Mouse (Mus musculus) midbrain, embryonic 11.5 days (tissue): ENCODE results near the gene H2-Ob. TPM values are rescaled to one million over a fixed set of nuclear protein-coding genes. Genes with fewer than 3 reads are reported as not detected.
"Not testable (repeated sequence)": the region's sequence is repeated elsewhere in the genome, so short reads cannot be mapped to it uniquely, and the experiment has no call there.

ENCODE experiments used
- ATAC-seq: fragments of 200-750 bp; cut with Nextera tagmentation; 2 replicates; pipeline ENCODE4 v1.8.0; 2017; ENCODE audit warnings: moderate TSS enrichment, moderate library complexity; ENCODE audit not compliant: low FRiP score
- DNase-seq: peaks from one replicate; pipeline ENCODE4 v3.0.0; 2015; ENCODE audit warnings: low spot score; ENCODE audit errors: missing footprints
- H3K27ac ChIP-seq: fragments of 300-500 bp; sonication (generic); 2 replicates; pipeline ENCODE4 v1.5.1; 2014; ENCODE audit warnings: low read depth, low read length
- H3K27me3 ChIP-seq: fragments of 300-500 bp; sonication (generic); 2 replicates; pipeline ENCODE4 v1.6.1; 2014; ENCODE audit warnings: mild to moderate bottlenecking, low read length, moderate library complexity, mixed read lengths; ENCODE audit not compliant: control insufficient read depth, insufficient read depth
- H3K36me3 ChIP-seq: fragments of 300-500 bp; sonication (generic); 2 replicates; pipeline ENCODE4 v1.6.1; 2014; ENCODE audit warnings: mild to moderate bottlenecking, low read length, moderate library complexity, mixed read lengths; ENCODE audit not compliant: control insufficient read depth, insufficient read depth
- H3K4me1 ChIP-seq: fragments of 300-500 bp; sonication (generic); 2 replicates; pipeline ENCODE4 v1.6.1; 2014; ENCODE audit warnings: low read length; ENCODE audit not compliant: control insufficient read depth, insufficient read depth
- H3K4me2 ChIP-seq: fragments of 300-500 bp; sonication (generic); 2 replicates; pipeline ENCODE4 v1.6.1; 2014; ENCODE audit warnings: mild to moderate bottlenecking, moderate library complexity
- H3K4me3 ChIP-seq: fragments of 300-500 bp; sonication (generic); 2 replicates; pipeline ENCODE4 v1.5.1; 2014; ENCODE audit warnings: low read depth, low read length
- H3K9ac ChIP-seq: fragments of 300-500 bp; sonication (generic); 2 replicates; pipeline ENCODE4 v1.6.1; 2014; ENCODE audit warnings: low read length
- H3K9me3 ChIP-seq: fragments of 300-500 bp; sonication (generic); 2 replicates; pipeline ENCODE4 v1.6.1; 2016; ENCODE audit warnings: low read length; ENCODE audit not compliant: control insufficient read depth
- WGBS: fragments of 180-500 bp; shearing (Covaris S2); extraction: QIAGEN DNeasy Blood & Tissue Kit; methylation state at CpG from one replicate; pipeline ENCODE4 v1.1.7; 2014; 5-methylcytosine and 5-hydroxymethylcytosine counted together
- polyA plus RNA-seq: library from polyadenylated mRNA; unstranded; fragments of >200 nt; fragmentation: Nextera tagmentation; extraction: Ambion mirVana; gene quantifications from 2 replicates; pipeline ENCODE4 v1.2.1, GENCODE M21; 2014

H2-Ob gene
- polyA plus RNA-seq, 1 experiment from 2014 or later = not detected

DNA sequence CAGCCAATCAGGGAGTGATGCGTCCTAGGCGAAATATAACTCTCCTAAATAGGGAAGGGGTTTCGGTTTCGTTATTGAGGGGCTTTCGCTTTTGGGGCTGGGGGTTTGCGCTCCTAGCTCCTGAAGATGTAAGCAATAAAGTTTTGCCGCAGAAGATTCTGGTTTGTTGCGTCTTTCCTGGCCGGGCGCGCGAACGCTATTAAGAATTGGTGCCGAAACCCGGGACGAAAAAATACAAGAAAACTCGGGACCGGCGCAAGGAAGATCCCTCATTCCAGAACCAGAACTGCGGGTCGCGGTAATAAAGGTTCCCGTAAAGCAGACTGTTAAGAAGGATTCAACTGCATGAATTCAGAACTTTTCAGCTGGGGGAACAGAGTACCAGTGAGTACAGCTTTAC is 12.8 kb upstream of the H2-Ob start:
- not testable (repeated sequence) for H3K9me3 ChIP-seq, H3K9ac ChIP-seq, H3K4me3 ChIP-seq, ATAC-seq, H3K4me2 ChIP-seq, H3K27me3 ChIP-seq, H3K4me1 ChIP-seq, H3K36me3 ChIP-seq, DNase-seq, H3K27ac ChIP-seq
- WGBS = 99% methylated on average over 13 of the region's 23 CpGs

DNA sequence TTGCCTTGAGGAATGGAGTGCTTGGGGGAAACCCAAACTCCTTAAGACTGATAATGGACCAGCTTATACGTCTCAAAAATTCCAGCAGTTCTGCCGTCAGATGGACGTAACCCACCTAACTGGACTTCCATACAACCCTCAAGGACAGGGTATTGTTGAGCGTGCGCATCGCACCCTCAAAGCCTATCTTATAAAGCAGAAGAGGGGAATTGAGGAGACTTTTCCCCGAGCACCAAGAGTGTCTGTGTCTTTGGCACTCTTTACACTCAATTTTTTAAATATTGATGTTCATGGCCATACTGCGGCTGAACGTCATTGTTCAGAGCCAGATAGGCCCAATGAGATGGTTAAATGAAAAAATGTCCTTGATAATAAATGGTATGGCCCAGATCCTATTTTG is 7.7 kb upstream of the H2-Ob start:
- WGBS = 92% methylated on average over 6 of the region's 9 CpGs
- H3K9ac ChIP-seq, DNase-seq, H3K4me2 ChIP-seq, H3K36me3 ChIP-seq, H3K27ac ChIP-seq, ATAC-seq, H3K4me3 ChIP-seq, H3K27me3 ChIP-seq, H3K9me3 ChIP-seq, H3K4me1 ChIP-seq: not testable (repeated sequence)

DNA sequence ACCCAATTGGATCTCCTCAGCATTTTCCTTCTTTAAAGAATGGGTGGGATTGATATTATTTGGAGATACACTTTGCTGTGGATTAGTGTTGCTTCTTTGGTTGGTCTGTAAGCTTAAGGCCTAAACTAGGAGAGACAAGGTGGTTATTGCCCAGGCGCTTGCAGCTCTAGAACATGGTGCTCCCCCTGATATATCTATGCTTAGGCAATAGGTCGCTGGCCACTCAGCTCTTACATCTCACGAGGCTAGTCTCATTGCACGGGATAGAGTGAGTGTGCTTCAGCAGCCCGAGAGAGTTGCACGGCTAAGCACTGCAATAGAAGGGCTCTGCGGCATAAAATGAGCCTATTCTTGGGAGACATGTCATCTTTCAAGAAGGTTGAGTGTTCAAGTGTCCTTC is 6.7 kb upstream of the H2-Ob start:
- not testable (repeated sequence) for H3K27ac ChIP-seq, H3K4me3 ChIP-seq, H3K4me1 ChIP-seq, H3K36me3 ChIP-seq, H3K9ac ChIP-seq, H3K27me3 ChIP-seq, ATAC-seq, H3K9me3 ChIP-seq, DNase-seq, H3K4me2 ChIP-seq
- WGBS = 89% methylated on average over 5 of the region's 7 CpGs

DNA sequence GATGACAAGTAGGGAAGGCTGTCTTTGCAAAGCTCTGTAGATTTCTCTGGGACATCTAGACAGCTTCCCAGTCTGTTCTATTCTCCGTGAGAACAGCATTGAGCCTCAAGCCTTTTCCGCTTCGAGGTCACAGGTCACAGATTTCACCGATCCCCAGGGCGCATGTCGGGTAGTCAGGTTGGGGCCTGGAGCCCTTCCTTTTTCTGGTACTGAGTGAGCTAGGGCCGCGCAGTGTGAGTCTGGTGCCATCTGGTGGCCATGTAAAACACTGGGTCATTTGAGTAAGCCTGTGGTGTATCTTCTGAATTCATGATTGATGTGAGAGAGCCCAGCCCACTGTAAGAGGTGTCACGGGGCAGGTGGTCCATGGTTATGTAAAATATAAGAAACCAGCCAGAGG is 3.8 kb upstream of the H2-Ob start:
- H3K36me3 ChIP-seq = no peaks in the 10 kb centered on the region
- no peaks in the 10 kb centered on the region for H3K4me1 ChIP-seq
- H3K4me2 ChIP-seq = no peak overlapping the region
- no peaks in the 10 kb centered on the region for H3K9me3 ChIP-seq
- no peak overlapping the region for H3K27ac ChIP-seq
- no peak overlapping the region for H3K9ac ChIP-seq
- H3K4me3 ChIP-seq = no peak overlapping the region
- DNase-seq (peak; percentile 86), ATAC-seq (no peak)
- H3K27me3 ChIP-seq = no peaks in the 10 kb centered on the region
- 54% methylated on average over 9 of the region's 9 CpGs for WGBS

DNA sequence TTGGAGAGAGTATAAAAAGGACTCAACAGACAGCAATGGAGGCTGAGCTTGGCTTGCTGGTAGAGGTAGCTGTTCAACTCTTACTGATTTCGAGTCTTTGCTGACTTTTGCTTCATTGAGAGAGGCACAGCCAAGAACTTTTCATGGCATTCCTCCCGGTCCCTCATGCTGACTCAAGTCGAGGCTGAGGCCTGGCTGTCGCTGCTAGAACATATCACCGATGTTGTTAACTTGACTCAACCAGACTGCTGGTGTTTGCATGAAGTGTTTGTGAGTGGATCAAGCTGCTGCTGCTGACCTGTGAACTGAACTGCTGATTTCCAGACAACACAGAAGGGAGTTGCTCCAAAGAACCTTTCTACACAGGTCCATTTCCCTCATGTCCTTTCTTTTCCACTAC is 2.0 kb upstream of the H2-Ob start:
- Histone ChIP-seq H3K4me2 (no peak overlapping the region), H3K9ac (no peak overlapping the region), H3K27me3 (no peaks in the 10 kb centered on the region), H3K36me3 (no peaks in the 10 kb centered on the region), H3K27ac (no peak overlapping the region), H3K4me1 (no peaks in the 10 kb centered on the region), H3K9me3 (no peaks in the 10 kb centered on the region), H3K4me3 (no peak overlapping the region)
- ATAC-seq = no peak
- WGBS = 83% methylated on average over 5 of the region's 5 CpGs
- DNase-seq = no peak

DNA sequence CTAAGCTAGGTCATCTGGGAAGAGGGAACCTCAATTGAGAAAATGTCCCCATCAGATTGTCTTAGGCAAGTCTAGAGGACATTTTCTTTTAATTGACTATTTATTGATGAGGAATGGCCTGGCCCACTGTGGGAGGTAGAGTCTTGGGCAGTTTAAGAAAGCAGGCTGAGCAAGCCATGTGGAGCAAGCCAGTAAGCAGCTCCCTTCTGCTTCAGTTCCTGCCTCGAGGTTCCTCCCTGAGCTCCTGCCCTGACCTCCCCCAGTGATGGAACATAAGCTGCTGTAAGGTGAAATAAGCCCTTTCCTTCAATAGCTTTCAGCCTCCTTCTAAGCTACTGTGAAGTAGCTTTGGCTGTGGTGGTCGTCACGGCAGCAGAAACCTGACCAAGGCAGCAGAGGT is 962 bp upstream of the H2-Ob start:
- no peak for DNase-seq
- Histone ChIP-seq H3K4me1 (no peaks in the 10 kb centered on the region), H3K4me2 (no peak overlapping the region), H3K9me3 (no peaks in the 10 kb centered on the region), H3K27me3 (no peaks in the 10 kb centered on the region), H3K36me3 (no peaks in the 10 kb centered on the region), H3K4me3 (no peak overlapping the region), H3K9ac (no peak overlapping the region), H3K27ac (no peak overlapping the region)
- ATAC-seq = no peak
- 81% methylated on average over 3 of the region's 3 CpGs for WGBS

DNA sequence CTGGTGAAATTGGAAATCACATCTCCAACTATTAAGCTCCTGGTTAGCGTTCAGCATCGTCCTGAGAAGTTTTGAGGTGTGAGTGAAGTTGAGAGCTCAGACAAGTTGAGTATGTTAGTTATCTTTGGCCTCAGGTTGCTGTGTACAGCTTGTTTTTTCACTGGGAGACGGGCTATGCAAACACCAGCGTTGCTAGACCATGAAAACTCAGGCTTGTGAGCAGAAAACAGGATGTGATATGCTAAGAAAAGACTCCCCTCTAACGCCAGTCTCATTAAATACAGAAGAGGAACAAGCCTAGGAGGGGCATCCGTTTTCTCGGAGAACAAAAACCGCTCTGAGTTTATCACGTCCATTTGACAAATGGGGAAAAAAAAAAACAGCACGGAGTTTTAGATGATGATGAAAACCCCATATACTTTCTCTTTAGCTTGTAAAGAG is 918 bp downstream of the H2-Ob start:
- Histone ChIP-seq H3K36me3 (no peaks in the 10 kb centered on the region), H3K4me1 (no peaks in the 10 kb centered on the region), H3K4me2 (no peak overlapping the region), H3K4me3 (no peak overlapping the region), H3K9ac (no peak overlapping the region), H3K27ac (no peak overlapping the region), H3K27me3 (no peaks in the 10 kb centered on the region), H3K9me3 (no peaks in the 10 kb centered on the region)
- ATAC-seq (no peak), DNase-seq (no peak)
- 73% methylated on average over 10 of the region's 10 CpGs for WGBS

DNA sequence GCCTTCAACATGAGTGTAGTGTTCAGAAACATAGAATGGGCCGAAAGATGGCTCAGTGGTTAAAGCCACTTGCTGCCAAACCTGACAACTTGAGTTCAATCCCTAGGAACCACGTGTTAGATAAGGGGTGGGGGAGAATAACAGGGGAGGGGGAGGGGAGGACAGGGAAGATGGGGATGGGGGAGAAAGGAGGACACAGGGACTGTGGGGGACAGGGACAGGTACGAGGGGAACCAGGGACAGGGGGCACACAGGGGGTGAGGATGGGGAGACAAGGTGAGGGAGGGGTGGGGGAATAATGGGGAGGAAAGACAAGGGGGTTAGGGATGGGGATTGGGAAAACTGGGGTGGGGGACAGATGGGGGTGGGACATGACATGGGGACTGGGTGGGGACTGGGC is 1.7 kb downstream of the H2-Ob start:
- Histone ChIP-seq H3K36me3 (no peaks in the 10 kb centered on the region), H3K27me3 (no peaks in the 10 kb centered on the region), H3K4me2 (no peak overlapping the region), H3K27ac (no peak overlapping the region), H3K9ac (no peak overlapping the region), H3K9me3 (no peaks in the 10 kb centered on the region), H3K4me1 (no peaks in the 10 kb centered on the region), H3K4me3 (no peak overlapping the region)
- DNase-seq = no peak
- 70% methylated on average over 3 of the region's 3 CpGs for WGBS
- no peak for ATAC-seq

DNA sequence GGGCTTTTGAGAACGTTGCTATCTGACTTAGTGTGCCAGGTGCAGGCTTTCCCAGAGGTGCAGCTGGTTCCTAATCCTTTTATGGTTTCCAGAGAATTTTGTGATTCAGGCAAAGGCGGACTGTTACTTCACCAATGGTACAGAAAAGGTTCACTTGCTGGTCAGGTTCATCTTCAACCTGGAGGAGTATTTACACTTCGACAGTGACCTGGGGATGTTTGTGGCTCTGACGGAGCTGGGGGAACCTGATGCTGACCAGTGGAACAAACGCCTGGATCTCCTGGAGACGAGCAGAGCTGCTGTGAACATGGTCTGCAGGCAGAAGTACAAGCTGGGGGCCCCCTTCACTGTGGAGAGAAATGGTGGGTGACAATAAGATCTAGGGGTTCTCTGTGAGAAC is 2.2 kb downstream of the H2-Ob start:
- WGBS = 82% methylated on average over 6 of the region's 6 CpGs
- H3K4me1 ChIP-seq = no peaks in the 10 kb centered on the region
- no peak overlapping the region for H3K4me2 ChIP-seq
- no peaks in the 10 kb centered on the region for H3K9me3 ChIP-seq
- no peak overlapping the region for H3K4me3 ChIP-seq
- H3K9ac ChIP-seq = no peak overlapping the region
- no peaks in the 10 kb centered on the region for H3K36me3 ChIP-seq
- no peak overlapping the region for H3K27ac ChIP-seq
- H3K27me3 ChIP-seq = no peaks in the 10 kb centered on the region
- DNase-seq (no peak), ATAC-seq (no peak)

DNA sequence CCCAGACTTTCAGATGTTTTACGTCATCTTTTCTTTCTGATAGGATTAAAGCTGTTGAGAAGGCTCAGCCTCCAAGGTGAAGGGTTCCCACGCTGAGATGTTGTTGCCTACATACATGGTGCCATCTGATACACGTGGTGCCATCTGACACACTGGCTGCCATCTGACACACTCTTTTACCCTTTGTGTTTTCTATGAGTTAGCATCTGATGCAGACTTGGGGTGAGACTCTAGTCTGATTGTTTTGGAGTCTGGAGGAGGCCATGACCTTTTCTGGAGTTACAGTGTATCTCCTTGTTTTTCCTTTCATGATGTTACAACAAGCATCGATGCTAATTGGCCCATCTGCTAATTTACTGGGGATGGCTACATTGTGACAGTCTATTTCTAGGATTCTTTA is 6.0 kb downstream of the H2-Ob start:
- H3K9me3 ChIP-seq = no peaks in the 10 kb centered on the region
- no peak for ATAC-seq
- no peak overlapping the region for H3K9ac ChIP-seq
- H3K36me3 ChIP-seq = no peaks in the 10 kb centered on the region
- no peaks in the 10 kb centered on the region for H3K4me1 ChIP-seq
- no peak overlapping the region for H3K4me2 ChIP-seq
- no peak for DNase-seq
- no peak overlapping the region for H3K27ac ChIP-seq
- no peaks in the 10 kb centered on the region for H3K27me3 ChIP-seq
- no peak overlapping the region for H3K4me3 ChIP-seq
- 73% methylated on average over 4 of the region's 4 CpGs for WGBS
